Mouse (Mus musculus): ENCODE measurements around the gene 1810009A15Rik. TPM values are rescaled to one million over a fixed set of nuclear protein-coding genes. Genes with fewer than 3 reads are reported as not detected.

Gene 1810009A15Rik
- total and polyA plus RNA-seq, 3 experiments = 184 to 189 TPM; not detected in 1

DNA sequence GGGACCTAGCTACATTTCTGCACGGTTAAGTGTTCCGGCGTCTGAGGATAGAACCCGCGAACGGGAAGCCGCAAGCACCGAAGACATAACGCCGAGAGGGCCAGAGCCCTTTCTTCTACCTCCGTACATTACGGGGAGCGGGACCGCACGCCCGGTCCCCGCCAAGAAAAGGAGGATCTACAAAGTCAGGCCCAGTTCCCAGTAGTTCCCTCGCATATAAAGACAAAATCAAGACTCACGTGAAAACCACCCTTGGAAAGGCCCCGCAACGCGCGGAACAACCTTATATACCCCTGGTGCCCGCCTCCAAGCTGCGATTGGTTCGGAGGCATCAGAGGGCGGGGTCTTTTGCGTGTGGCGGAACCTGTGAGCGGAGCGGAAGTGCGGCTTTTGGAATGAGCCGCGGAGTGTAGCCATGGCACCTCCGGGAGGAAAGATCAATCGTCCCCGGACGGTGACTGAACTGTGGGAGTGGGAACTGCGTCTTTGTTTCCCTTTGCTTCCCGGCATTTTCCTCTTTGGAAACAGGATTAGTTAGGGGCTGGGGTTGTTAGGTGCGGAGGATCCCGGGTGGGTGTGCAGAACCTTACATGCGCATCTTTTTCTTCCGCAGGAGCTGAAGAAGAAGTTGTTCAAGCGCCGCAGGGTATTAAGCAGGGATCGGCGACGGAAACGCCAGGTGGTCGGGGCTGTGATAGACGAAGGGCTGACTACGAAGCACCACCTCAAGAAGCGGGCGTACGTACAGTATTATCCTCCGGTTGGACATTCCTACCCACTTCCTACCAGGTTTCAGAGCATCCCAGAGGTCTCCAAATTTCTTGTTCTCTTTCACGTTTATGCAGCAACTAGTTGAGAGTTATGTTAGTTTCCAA, at the start of gene 1810009A15Rik, which contains the start of gene Gm49416 (continued):
- peak; percentile 85; the same call in 1 of the 2 replicates for TF ChIP-seq SIN3A (IDR thresholded peaks at IDR 0.05; ENCODE audit: low read length)
- no peak for TF ChIP-seq E2F4 (IDR thresholded peaks at IDR 0.05; ENCODE audit: borderline replicate concordance, low read depth, low read length)
- TF ChIP-seq MAFK (IDR thresholded peaks at IDR 0.05; ENCODE audit: borderline replicate concordance, low read depth, low read length) = no peak
- no peak for TF ChIP-seq GATA1 (IDR thresholded peaks at IDR 0.05; ENCODE audit: low read depth, low read length)
- TF ChIP-seq HCFC1 (IDR thresholded peaks at IDR 0.05; ENCODE audit: low read depth, low read length) = peak; percentile 89

DNA sequence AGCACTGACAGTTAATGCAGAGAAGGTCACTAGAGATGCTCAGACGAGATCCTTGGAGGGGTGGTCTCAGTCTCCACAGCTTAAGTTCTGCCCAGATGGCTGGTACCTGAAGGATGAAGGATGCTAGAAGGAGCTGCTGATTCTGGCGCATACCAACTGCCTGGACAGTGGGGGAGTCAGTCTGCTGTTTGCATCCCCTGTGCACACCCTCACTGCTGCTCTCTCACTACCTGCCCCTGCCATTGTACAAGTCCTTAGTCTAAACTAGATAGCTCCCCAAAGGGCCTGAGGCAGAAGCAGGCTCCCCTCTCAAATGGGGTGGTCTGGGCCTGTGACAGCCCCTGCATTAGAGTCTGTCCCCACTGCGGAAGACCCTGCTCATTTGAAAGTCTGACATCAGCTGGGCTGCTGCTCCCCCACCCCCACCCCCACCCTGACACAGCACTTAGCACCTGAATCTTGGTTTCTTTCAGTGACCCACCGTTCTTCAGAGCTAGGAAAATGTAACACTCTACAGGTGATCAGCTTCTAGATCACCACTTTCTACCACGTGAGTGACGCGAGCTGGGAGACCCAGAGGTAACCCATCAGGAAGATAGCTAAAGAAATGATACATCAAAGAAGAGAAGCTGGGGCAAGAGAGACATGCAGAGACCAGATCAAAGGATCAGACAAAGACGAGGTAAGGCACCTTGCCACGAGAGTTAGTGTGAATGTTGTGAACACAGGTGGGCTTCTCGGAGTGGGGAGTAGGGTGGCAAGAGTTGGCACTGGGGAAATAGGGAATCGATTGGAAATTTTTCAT, 49.3 kb upstream of the 1810009A15Rik start, which contains the start of gene Gng3:
TSS of gene Gng3 (minus strand) at position 92 of the 805 bp plus-strand sequence.
- H3K9ac ChIP-seq (ENCODE audit: control insufficient read depth, low read depth, low read length, poor library complexity, severe bottlenecking) = peak within 1 kb of the TSS; percentile 91
- no peak for DNase-seq (ENCODE audit: low read depth, low spot score)
- no peak within 1 kb of the TSS; the same call in 1 of the 2 replicates for H3K27ac ChIP-seq (ENCODE audit: control insufficient read depth, low read depth, low read length)
- TF ChIP-seq ZC3H11A (IDR thresholded peaks at IDR 0.05; ENCODE audit: low read depth, low read length) (no peak), MAZ (IDR thresholded peaks at IDR 0.05; ENCODE audit: low read depth, low read length) (no peak)
- peaks cover 2 to 14% of the 10 kb centered on the region in 2 experiments for H3K36me3 ChIP-seq (ENCODE audit: control insufficient read depth in 1 of 2, insufficient read depth in 2 of 2, low read length in 2 of 2)
- no peaks in the 10 kb centered on the region; the same call in 1 of the 2 replicates for H3K79me2 ChIP-seq (ENCODE audit: control insufficient read depth, insufficient read depth, low read length, poor library complexity)
- H3K4me1 ChIP-seq (ENCODE audit: control insufficient read depth in 1 of 2, insufficient read depth in 2 of 2, low read length in 2 of 2) = peaks cover 3 to 17% of the 10 kb centered on the region in 2 experiments
- peak within 1 kb of the TSS; percentile 77 to 96 for H3K4me3 ChIP-seq (ENCODE audit: control insufficient read depth in 1 of 2, insufficient read depth in 1 of 2, low read depth in 2 of 2, low read length in 2 of 2)
- no peaks in the 10 kb centered on the region for H3K27me3 ChIP-seq (ENCODE audit: control insufficient read depth in 1 of 2, insufficient read depth in 2 of 2, low read length in 2 of 2)
- H3K9me3 ChIP-seq (replicated peaks; ENCODE audit: insufficient read depth, low read length) = no peaks in the 10 kb centered on the region

DNA sequence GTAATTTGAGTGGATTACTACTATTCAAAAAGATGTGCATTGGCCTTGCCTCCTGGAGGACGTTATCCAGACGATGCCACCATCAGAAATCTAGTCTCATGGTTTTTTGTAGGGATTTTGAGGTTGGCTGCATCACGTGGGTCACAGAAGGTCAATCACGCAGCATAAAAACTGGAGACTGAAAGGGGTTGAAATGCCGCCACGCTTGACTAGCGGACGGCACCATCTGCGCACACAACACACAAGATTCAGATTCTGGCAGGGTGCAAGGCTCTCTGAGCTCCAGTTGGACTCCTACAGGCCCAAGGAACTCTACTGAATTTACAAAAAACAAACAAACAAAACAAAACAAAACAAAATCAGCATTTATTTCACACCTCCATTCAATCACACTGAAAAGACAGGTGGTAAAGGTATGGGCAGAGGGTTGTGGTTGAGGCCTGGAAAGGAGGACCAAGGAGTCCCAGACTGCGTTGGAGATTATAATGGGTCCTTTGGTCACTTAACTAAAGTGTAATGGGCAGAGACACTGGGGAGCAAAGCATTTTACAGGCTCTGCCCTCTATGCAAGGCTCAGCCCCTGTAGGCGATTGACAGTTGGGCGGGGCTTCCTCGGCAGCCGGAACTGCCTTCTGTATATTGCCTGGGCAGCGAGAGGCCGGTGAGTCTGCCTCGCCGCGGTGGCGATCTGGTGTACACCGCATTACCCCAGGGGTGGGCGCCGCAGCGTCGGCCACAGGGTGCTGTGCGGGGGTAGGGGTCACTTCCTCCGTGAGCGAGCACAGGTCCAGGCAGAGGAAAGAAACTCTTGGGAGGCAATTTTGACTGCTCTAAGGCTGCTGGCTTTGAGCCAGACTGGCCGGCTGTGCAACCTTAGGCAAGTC, 48.5 kb upstream of the 1810009A15Rik start:
- peaks cover 3 to 17% of the 10 kb centered on the region in 2 experiments for H3K4me1 ChIP-seq (ENCODE audit: control insufficient read depth in 1 of 2, insufficient read depth in 2 of 2, low read length in 2 of 2)
- DNase-seq (ENCODE audit: low read depth, low spot score) = peak; percentile 81
- TF ChIP-seq HCFC1 (IDR thresholded peaks at IDR 0.05; ENCODE audit: low read depth, low read length) (no peak; the same call in 1 of the 2 replicates), MAX (IDR thresholded peaks at IDR 0.05; ENCODE audit: low read length) (no peak), ZNF384 (IDR thresholded peaks at IDR 0.05; ENCODE audit: low read depth, low read length) (no peak), ZMIZ1 (IDR thresholded peaks at IDR 0.05; ENCODE audit: low read depth, low read length) (0 out of 2 replicates have a peak, but pooled peaks have one; percentile 55), USF2 (IDR thresholded peaks at IDR 0.05; ENCODE audit: borderline replicate concordance in 1 of 2, insufficient read depth in 1 of 2, low read depth in 1 of 2, low read length in 2 of 2) (no peak), EP300 (IDR thresholded peaks at IDR 0.05; ENCODE audit: low read depth in 1 of 2, low read length in 2 of 2) (no peak), KAT2A (conservative IDR thresholded peaks at IDR 0.05; ENCODE audit: low read depth, low read length) (no peak), NELFE (IDR thresholded peaks at IDR 0.05; ENCODE audit: low read depth, low read length) (peak; percentile 74), USF1 (IDR thresholded peaks at IDR 0.05; ENCODE audit: low read depth, low read length) (0 out of 2 replicates have a peak, but pooled peaks have one; percentile 7), TCF12 (IDR thresholded peaks at IDR 0.05; ENCODE audit: low read depth, low read length) (0 out of 2 replicates have a peak, but pooled peaks have one; percentile 4), TBP (IDR thresholded peaks at IDR 0.05; ENCODE audit: low read depth, low read length) (no peak), TAL1 (IDR thresholded peaks at IDR 0.05; ENCODE audit: low read length) (no peak), CTCF (IDR thresholded peaks at IDR 0.05 in 2 of 3, conservative IDR thresholded peaks at IDR 0.05 in 1 of 3; ENCODE audit: control insufficient read depth in 1 of 3, insufficient read depth in 1 of 3, low read depth in 2 of 3, low read length in 3 of 3, poor library complexity in 1 of 3, severe bottlenecking in 1 of 3) (0 out of 6 replicates have a peak, but pooled peaks of 1 of the 3 experiments have one; percentile 1), ZKSCAN1 (IDR thresholded peaks at IDR 0.05; ENCODE audit: low read depth, low read length) (no peak), CHD2 (IDR thresholded peaks at IDR 0.05; ENCODE audit: low read length) (no peak), MYB (IDR thresholded peaks at IDR 0.05; ENCODE audit: low read depth, low read length) (no peak), CHD1 (IDR thresholded peaks at IDR 0.05; ENCODE audit: low read depth, low read length) (no peak)

More for the DNA sequence above, 48.5 kb upstream of the 1810009A15Rik start:
- Histone ChIP-seq H3K4me3 (ENCODE audit: control insufficient read depth in 1 of 2, insufficient read depth in 1 of 2, low read depth in 2 of 2, low read length in 2 of 2) (peak overlapping the region; percentile 77 to 96), H3K9ac (ENCODE audit: control insufficient read depth, low read depth, low read length, poor library complexity, severe bottlenecking) (peak overlapping the region; percentile 83), H3K79me2 (ENCODE audit: control insufficient read depth, insufficient read depth, low read length, poor library complexity) (no peaks in the 10 kb centered on the region; the same call in 1 of the 2 replicates), H3K36me3 (ENCODE audit: control insufficient read depth in 1 of 2, insufficient read depth in 2 of 2, low read length in 2 of 2) (peaks cover 1 to 14% of the 10 kb centered on the region in 2 experiments), H3K9me3 (replicated peaks; ENCODE audit: insufficient read depth, low read length) (no peaks in the 10 kb centered on the region), H3K27me3 (ENCODE audit: control insufficient read depth in 1 of 2, insufficient read depth in 2 of 2, low read length in 2 of 2) (no peaks in the 10 kb centered on the region), H3K27ac (ENCODE audit: control insufficient read depth, low read depth, low read length) (no peak overlapping the region; the same call in 1 of the 2 replicates)
